Mouse (Mus musculus) embryonic facial prominence, embryonic 11.5 days (tissue): ENCODE data around the gene Apela. TPM values are rescaled to one million over a fixed set of nuclear protein-coding genes. Genes with fewer than 3 reads are reported as not detected.
"Not testable (repeated sequence)": the region's sequence is repeated elsewhere in the genome, so short reads cannot be mapped to it uniquely, and the experiment has no call there.

Experiments used
- ATAC-seq: fragments of 200-750 bp; cut with Nextera tagmentation; replicated peaks from 2 replicates; pipeline ENCODE4 v1.8.0; 2017; ENCODE audit warnings: low read depth; ENCODE audit not compliant: insufficient number of reproducible peaks, low FRiP score, low TSS enrichment
- DNase-seq: peaks from one replicate; pipeline ENCODE4 v3.0.0-alpha.2; 2015; ENCODE audit warnings: low spot score
- H3K27ac ChIP-seq: fragments of 300-500 bp; sonication (generic); replicated peaks from 2 replicates; pipeline ENCODE4 v1.5.1; 2014; ENCODE audit warnings: mild to moderate bottlenecking, low read depth, low read length, control low read depth
- H3K27me3 ChIP-seq: fragments of 300-500 bp; sonication (generic); 2 replicates; pipeline ENCODE4 v1.6.1; 2014; ENCODE audit warnings: mild to moderate bottlenecking, low read length, moderate library complexity, mixed read lengths; ENCODE audit not compliant: control insufficient read depth, insufficient read depth
- H3K36me3 ChIP-seq: fragments of 300-500 bp; sonication (generic); replicated peaks from 2 replicates; pipeline ENCODE4 v1.6.1; 2014; ENCODE audit warnings: low read depth, mild to moderate bottlenecking, low read length, moderate library complexity, mixed read lengths; ENCODE audit not compliant: control insufficient read depth, insufficient read depth
- H3K4me1 ChIP-seq: fragments of 300-500 bp; sonication (generic); 2 replicates; pipeline ENCODE4 v1.6.1; 2014; ENCODE audit warnings: low read length, mixed read lengths; ENCODE audit not compliant: control insufficient read depth, insufficient read depth
- H3K4me2 ChIP-seq: fragments of 300-500 bp; sonication (generic); 2 replicates; pipeline ENCODE4 v1.6.1; 2014; ENCODE audit warnings: low read depth, mild to moderate bottlenecking, control low read depth, low read length, moderate library complexity
- H3K4me3 ChIP-seq: fragments of 300-500 bp; sonication (generic); 2 replicates; pipeline ENCODE4 v1.5.1; 2014; ENCODE audit warnings: low read depth, low read length, control low read depth
- H3K9ac ChIP-seq: fragments of 300-500 bp; sonication (generic); replicated peaks from 2 replicates; pipeline ENCODE4 v1.6.1; 2014; ENCODE audit warnings: mild to moderate bottlenecking, control low read depth, low read length
- H3K9me3 ChIP-seq: fragments of 300-500 bp; sonication (generic); replicated peaks from 2 replicates; pipeline ENCODE4 v1.6.1; 2016; ENCODE audit warnings: mild to moderate bottlenecking, low read length, inconsistent platforms, mixed read lengths; ENCODE audit not compliant: control insufficient read depth
- WGBS: fragments of 180-500 bp; shearing (Covaris S2); extraction: QIAGEN DNeasy Blood & Tissue Kit; methylation state at CpG from one replicate; pipeline ENCODE4 v1.1.7; 2014; 5-methylcytosine and 5-hydroxymethylcytosine counted together
- polyA plus RNA-seq: library from polyadenylated mRNA; unstranded; fragments of >200 nt; fragmentation: Nextera tagmentation; extraction: Ambion mirVana; gene quantifications from 2 replicates; pipeline ENCODE4 v1.2.1, GENCODE M21; 2014

The Apela gene
- polyA plus RNA-seq, 1 experiment from 2014 or later: 4.2 TPM

- Histone ChIP-seq H3K9me3 (no peaks in the 10 kb centered on the region), H3K27me3 (no peaks in the 10 kb centered on the region), H3K4me2 (no peak within 1 kb of the TSS), H3K27ac (no peak within 1 kb of the TSS), H3K4me3 (no peak within 1 kb of the TSS), H3K4me1 (no peaks in the 10 kb centered on the region), H3K36me3 (no peaks in the 10 kb centered on the region), H3K9ac (no peak within 1 kb of the TSS)
- DNase-seq (no peak), ATAC-seq (no peak)
- 87% methylated on average over 8 of the region's 8 CpGs for WGBS
These were observed 18.7 kb downstream of the Apela start, which contains the start of the genes Trim61 and Trim60 for GRCm38 (mm10) chr8:65018423-65018822. Trim61 (minus strand) TSS chr8:65018523. Trim60 (minus strand) TSS chr8:65018584.

GRCm38 (mm10) chr8:65007616-65008015 is 29.5 kb downstream of the Apela start:
- not testable (repeated sequence) for H3K9me3 ChIP-seq, H3K4me1 ChIP-seq, H3K27ac ChIP-seq, DNase-seq, H3K4me2 ChIP-seq, H3K27me3 ChIP-seq, H3K36me3 ChIP-seq, ATAC-seq, H3K4me3 ChIP-seq, H3K9ac ChIP-seq
- WGBS: 79% methylated on average over 6 of the region's 6 CpGs

GRCm38 (mm10) chr8:64998806-64999365 is 38.2 kb downstream of the Apela start:
- H3K9me3 ChIP-seq: no peaks in the 10 kb centered on the region
- no peaks in the 10 kb centered on the region for H3K4me1 ChIP-seq
- no peak overlapping the region for H3K4me2 ChIP-seq
- H3K27ac ChIP-seq: no peak overlapping the region
- no peak overlapping the region for H3K4me3 ChIP-seq
- WGBS: 83% methylated on average over 4 of the region's 4 CpGs
- DNase-seq: no peak
- no peaks in the 10 kb centered on the region for H3K27me3 ChIP-seq
- H3K9ac ChIP-seq: no peak overlapping the region
- ATAC-seq: no peak
- no peaks in the 10 kb centered on the region for H3K36me3 ChIP-seq

GRCm38 (mm10) chr8:64987731-64988130 is 49.4 kb downstream of the Apela start, which contains the start of gene Trim75:
Trim75 (minus strand) TSS chr8:64987831.
- Histone ChIP-seq H3K4me2 (no peak within 1 kb of the TSS), H3K27ac (no peak within 1 kb of the TSS), H3K27me3 (no peaks in the 10 kb centered on the region), H3K9me3 (no peaks in the 10 kb centered on the region), H3K9ac (no peak within 1 kb of the TSS), H3K36me3 (no peaks in the 10 kb centered on the region), H3K4me1 (no peaks in the 10 kb centered on the region), H3K4me3 (no peak within 1 kb of the TSS)
- 91% methylated on average over 4 of the region's 4 CpGs for WGBS
- DNase-seq: no peak
- no peak for ATAC-seq

- no peaks in the 10 kb centered on the region for H3K4me1 ChIP-seq
- ATAC-seq: no peak
These were observed 53.8 kb downstream of the Apela start for GRCm38 (mm10) chr8:64983150-64983897.

More at GRCm38 (mm10) chr8:64983150-64983897, 53.8 kb downstream of the Apela start:
- no peak overlapping the region for H3K27ac ChIP-seq
- WGBS: 77% methylated on average over 20 of the region's 20 CpGs
- H3K36me3 ChIP-seq: no peaks in the 10 kb centered on the region
- H3K9me3 ChIP-seq: no peaks in the 10 kb centered on the region
- H3K27me3 ChIP-seq: no peaks in the 10 kb centered on the region
- DNase-seq: no peak
- H3K9ac ChIP-seq: no peak overlapping the region
- no peak overlapping the region for H3K4me3 ChIP-seq
- H3K4me2 ChIP-seq: no peak overlapping the region

Other genes with a start within 250 kb of the Apela start
- gene Klhl2, start 187.3 kb downstream of the Apela start, polyA plus RNA-seq: 10.5 and 13.9 TPM in 2 replicates
- 17.6 and 21.4 TPM in 2 replicates for gene Tmem192, start 90.2 kb downstream of the Apela start, polyA plus RNA-seq
- not detected in 2 replicates for gene Trim75, start 49.5 kb downstream of the Apela start, polyA plus RNA-seq
- not detected in 2 replicates for gene Trim61, start 18.8 kb downstream of the Apela start, polyA plus RNA-seq
- gene Trim60, start 18.8 kb downstream of the Apela start, polyA plus RNA-seq: not detected in 2 replicates
- gene Gm10663, start 37.7 kb upstream of the Apela start, polyA plus RNA-seq: not detected in 2 replicates
- gene BC030870, start 92.2 kb upstream of the Apela start, polyA plus RNA-seq: 0.14 TPM in 1 of 2 replicates, not detected in the other